Mouse (Mus musculus) layer of hippocampus, adult 9-11 months (tissue): ENCODE measurements around the gene Uxs1.
A peak's percentile ranks its signal among the peaks of the same experiment; 100 is the strongest.

Source experiments
- DNase-seq: peaks from one replicate; pipeline ENCODE4 v3.0.0; 2022

The Uxs1 gene

DNA sequence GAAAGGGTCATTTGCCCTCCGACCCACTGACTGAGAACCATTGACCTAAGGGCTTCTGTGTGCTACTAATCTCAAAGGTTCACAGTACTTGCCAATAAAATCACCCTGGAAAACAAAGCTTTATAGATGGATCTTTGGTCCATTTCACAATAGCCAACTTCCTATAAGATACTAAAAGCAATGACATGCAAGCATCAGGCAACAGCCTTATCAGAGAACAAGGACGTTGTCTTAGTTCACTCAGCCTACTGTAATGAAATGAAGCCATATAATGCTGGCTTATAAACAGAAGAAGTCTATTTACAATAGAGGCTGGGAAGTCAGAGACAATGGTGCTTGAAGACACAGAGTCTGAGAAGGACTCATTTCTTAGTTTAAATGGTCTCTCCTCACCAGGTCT lies 37.8 kb downstream of the Uxs1 start:
- DNase-seq, result no peak

- DNase-seq, result no peak
Measured at GRCm38 (mm10) chr1:43786711-43787110, 40.9 kb downstream of the Uxs1 start.

DNA sequence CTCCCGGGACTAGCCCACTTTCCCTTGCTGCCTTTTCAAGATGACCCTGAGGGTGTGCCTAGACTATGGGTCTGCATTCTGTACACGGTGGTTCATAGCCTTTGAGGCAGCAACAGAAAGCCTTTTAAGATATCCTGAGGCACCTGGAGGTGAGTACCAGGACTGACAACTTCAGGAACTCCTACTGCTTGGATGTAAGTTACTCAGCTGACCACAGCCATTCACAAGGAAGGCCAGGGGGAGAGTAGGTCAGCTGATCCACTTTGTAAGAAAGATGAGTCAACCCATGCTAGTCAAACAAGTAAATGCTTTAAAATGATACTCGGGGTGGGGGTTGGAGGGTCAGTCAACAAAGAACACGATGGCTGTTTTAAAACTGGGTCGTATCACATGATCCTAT lies 42.3 kb downstream of the Uxs1 start:
- no peak for DNase-seq

- no peak for DNase-seq
Measured at GRCm38 (mm10) chr1:43783186-43783585, 44.4 kb downstream of the Uxs1 start.

DNA sequence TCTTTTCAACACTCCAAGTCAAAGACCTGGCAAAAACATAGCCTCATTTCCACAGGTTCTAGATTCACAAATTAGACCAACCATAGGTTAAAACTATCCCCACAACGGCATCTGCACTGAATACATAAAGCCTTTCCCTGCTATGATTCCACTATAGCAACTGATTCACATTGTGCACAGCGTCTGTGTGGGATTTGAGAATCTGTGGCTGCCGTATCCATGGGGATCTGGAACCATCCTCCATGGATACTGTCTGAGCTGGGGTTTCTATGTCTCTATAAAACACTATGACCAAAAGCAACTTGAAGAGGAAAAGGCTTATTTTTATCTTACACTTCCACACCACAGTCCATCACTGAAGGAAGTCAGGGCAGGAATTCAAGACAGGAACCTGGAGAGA lies 44.9 kb downstream of the Uxs1 start:
- DNase-seq, result peak; percentile 63

DNA sequence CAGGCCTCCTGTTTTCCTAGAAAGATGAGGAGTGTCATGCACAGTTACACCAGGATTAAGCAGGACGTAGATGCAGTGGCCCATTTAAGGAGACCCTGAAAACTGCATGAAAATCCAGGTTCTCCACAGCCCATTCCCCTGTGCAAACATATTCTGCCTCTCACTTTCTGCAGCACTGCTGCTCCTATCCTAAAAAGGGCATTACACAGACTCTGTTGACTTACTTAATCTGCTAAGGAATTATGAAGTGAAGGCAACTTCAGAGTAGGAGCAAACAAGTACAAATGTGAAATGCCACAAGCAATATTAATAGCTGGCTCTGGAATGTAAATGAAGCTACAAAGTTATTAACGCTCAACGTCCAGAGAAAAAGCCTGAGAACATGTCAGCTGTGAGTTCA lies 45.9 kb downstream of the Uxs1 start:
- DNase-seq, result no peak

DNA sequence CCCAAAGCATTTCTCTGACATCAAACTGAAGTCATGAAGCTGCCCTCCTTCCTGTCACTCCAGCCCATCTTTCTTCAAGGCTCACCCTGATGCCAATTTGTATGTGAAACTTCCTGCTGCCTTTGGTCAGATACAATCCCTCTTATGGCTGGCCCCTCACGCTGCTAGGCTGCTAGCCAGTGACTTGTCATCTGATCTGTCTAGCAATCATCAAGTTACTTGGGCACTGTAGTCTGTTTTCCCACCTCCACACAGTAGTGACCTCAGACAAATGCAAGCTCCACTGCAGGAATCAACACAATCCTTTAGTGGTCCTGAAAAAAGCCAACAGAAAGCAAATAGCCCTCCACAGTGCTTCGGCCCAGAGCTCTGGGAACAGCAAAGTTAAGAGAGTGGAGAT lies 46.4 kb downstream of the Uxs1 start:
- DNase-seq, result no peak

- DNase-seq, result no peak
Measured at GRCm38 (mm10) chr1:43776106-43776505, 51.5 kb downstream of the Uxs1 start.

DNA sequence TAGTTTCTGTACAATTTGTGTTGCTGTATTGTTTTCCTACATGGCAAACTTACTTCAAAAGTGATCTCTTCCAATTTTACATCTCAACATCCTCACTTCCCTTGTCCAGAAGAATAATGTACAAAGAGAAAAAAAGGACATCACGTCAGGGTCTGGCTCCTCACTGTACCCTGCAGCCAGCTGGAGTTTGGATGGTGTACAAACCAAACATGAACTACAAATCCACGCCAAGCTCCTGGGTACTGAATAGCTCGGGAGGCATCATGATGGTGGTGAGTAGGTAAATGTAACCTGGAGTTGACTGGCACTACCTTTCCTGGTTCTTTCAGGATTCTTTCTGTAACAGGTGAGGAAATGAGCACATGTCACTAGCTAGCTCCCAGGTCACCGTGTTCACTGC lies 53.5 kb downstream of the Uxs1 start:
- no peak for DNase-seq

DNA sequence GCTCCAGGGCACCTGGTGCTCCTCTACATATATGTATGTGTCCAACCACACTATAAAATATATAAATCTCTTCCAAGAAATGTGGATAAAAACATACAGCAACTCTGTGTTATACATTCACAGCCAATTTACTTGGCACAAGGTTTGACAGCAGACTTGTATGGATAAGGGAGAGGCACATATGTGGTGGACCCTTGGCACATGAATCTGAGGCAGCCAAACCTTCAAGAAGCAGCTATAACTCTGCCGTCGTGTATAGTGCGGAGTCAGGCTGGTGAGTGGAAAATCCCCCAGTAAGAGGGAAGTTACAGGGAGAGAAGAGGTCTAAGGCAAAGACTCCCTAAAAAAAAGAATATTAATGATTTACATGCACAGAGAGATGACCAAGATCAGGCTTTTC lies 54.9 kb downstream of the Uxs1 start:
- DNase-seq, result no peak

DNA sequence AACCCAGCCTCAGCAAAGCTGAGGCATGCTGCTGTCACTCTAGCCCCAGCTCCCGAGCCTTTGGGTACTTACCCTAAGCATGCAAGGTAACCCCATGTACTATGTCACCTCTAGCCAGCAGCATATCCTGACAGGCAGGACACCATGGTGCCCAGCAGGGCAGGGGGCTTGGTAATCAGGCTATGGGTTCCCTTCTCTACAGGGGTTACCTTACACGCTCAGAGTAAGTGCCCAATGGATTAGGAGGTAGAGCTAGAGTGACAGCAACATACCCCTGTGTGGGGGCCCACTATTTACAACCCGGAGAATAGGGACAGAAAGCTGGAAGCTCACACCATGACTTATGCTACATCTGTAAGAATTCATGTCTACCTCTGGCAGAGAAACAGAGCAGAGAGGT lies 57.6 kb downstream of the Uxs1 start:
- DNase-seq, result no peak

DNA sequence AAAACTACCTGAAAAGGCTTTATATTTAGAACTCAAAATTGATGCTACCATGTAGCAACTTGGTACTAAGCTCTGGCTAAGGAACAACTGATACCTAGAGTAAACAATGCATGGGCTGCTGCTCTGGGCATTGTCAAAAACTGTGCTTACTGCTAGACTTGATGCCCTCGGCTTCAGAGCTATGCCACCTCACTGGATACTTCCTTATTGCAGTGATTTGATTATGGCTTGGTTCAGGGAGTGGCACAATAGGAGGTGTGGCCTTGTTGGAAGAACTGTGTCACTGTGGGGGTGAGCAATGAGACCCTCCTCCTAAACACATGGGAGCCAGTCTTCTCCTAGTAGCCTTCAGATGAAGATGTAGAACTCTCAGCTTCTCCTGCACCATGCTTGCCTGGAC lies 58.3 kb downstream of the Uxs1 start:
- DNase-seq, result no peak

DNA sequence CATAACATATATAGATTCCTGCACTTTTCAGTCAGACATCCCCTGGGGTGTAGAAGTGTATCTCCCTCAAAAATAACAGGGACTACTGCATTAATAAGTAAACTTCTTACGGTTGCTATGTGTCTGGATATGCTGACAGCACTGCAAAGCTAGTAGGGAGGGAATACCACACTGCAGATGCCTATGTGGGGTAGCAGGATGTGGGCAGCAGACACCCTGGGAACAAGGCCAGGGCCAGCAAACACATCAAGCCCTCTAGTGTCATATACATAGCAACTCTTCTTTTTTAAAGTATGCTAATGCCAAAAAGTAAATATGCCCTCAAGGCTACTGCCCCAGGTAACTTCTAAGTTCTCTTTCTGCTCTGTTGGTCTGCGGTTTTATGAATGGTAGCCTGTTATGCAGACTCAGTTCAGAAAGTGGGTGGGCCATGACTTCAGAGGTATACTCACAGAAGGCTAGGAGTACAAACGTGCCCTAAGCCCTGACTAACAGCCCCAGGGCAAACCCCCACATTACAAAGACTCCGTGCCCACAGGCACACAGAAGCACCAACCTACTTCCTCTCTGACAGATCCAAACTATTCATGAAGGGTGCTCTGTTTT lies 59.1 kb downstream of the Uxs1 start:
- no peak for DNase-seq

DNA sequence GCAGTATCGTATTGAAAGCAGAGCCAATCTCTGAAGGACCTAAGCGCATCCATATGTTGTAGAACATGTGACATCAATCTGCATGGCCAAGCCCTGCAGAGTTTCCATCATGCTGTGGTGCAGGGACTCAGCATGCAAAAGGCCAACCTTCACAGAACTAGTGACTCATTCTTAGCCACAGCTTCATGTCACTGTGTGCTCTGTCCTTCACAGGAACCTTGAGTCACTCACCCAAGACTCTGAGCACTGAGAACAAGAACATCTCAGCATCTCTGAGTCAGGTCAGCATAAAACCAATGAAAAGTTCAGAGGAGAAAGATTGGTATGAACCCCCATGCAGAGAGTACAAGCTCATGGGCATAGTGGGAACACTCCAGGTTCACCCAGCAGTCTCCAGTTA lies 61.3 kb downstream of the Uxs1 start:
- no peak for DNase-seq

- DNase-seq, result no peak
Measured at GRCm38 (mm10) chr1:43764481-43764880, 63.1 kb downstream of the Uxs1 start.

DNA sequence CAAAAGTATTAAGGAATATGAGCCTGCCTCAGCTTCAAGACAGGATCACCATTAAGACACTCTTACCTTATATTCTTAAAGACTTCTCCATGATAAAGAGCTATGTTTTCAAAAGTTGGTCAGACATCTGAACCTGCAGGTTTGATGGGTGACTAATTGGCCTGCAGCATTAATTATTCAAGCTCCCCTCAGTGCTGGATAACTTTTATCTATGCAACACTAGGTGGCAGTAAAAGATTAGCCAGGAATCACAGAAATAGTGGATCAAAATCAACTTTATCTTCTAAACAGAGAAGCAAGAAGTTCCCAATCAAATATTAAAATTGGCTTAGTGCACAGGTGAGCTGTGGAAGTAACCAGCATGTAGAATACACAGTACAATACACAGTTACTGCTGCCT lies 67.5 kb downstream of the Uxs1 start:
- DNase-seq, result no peak

DNA sequence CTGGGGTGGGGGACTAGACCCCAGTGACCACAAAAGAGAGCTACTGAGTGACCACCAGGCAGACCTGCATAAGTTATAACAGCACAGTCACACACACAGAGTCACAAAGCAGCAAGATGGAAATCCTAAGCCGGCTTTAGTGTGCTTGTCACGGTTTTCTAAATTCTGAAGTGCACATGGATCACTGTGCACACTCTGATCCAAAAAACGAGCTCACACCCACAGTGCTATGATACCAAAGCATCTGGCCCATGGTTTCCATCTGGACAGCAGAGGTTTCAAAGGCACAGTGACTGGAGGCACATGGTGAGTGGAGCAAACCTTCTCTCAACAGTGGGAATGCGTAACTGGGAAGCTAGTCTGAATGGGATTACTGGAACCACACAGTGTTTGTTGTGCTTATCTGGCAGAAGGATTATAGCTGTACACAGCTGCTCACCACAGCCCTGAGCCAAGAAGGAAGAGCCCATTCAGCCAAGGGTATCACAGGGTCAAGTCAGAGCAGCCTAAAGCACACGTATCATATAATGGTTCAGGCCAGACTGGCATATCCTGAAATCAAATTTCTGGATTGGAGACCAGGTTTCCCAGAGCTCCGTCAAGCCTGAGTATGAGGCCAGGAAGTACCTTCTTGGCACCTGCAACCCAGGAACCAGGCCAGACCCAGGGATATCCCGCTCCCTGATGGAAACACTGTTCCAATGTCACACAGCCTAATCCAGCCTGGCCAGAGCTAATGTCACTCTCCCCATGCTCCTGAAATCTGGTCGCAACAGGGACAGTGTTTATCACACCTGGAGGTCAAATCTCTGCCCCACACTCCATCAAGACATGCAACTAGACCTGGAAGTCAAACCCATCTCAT lies 72.9 kb downstream of the Uxs1 start:
- DNase-seq, result peak; percentile 59

- no peak for DNase-seq
Measured at GRCm38 (mm10) chr1:43738519-43738894, 89.1 kb downstream of the Uxs1 start.

DNA sequence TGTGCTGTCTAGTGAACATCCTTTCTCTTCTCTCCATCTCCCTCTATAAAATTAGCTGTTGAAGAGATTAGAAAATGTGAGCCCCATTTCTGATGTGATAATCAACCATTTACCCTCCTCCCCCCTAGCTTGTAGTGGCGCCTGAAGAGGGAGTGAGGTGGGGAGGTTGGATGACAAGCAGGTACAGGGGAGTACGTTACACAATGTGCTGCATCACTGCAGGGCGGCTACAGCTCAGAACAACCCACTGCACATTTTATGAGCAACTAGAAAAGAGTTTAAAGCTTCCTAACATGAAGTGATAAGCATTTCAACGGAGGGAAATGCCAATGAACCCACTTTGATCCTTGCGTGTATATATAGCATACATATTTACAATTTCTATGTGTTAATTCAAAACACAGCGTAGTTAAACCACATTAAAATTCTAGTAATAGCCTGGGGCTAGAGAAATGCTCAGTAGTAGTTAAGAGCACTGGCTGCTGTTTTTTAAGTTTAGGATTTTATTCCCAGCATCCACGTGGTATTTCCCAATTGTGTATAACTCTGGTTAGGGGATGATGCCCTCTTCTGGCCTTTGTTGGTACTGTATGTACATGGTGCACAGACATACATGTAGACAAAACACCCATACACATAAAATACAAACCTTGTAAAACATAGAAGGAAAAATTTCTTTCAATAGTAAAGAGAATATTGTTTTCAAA lies 89.6 kb downstream of the Uxs1 start:
- DNase-seq, result peak; percentile 25

DNA sequence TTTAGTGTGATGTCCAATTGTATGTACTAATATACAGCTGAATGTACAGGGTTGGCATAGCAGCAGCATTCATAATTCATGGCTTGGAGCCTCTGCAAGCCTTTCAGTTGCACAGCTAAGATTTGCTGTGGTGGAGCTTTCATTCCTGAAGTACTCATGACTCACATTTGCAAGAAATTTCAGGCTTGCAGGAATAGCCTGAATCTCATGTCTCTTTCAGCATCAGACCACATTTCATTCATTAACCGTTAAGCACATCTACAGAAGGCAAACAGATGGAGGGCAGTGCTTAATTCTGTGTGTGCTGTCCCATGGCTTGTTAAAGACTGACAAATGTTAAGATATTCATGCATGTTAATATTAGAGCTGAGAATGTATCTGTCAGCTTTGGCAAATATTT lies 94.9 kb downstream of the Uxs1 start:
- DNase-seq, result peak; percentile 61

GRCm38 (mm10) chr1:43732100-43732499 lies 95.5 kb downstream of the Uxs1 start:
- no peak for DNase-seq

GRCm38 (mm10) chr1:43730491-43730924 lies 97.1 kb downstream of the Uxs1 start, which contains the start of gene 1500015O10Rik:
TSS of gene 1500015O10Rik (plus strand) at chr1:43730602.
- peak; percentile 52 for DNase-seq

DNA sequence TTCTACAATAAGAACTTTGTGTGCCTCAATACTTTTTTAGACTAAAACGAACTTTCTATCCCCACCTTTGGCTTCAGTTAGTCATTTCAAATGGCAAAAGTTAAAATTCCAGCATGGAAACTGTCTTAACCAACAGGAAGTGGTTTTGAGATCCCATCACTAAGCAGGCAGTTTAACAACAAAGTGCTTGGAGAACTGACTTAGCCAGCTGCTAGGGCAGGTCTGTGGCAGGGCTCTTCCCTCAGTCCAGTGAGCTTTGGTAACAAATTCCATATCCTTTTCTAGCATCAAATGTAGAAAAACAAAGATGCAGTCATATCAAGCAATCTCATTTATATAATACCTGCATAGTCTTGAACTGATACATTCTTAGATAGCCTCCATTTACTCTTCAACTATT lies 105.1 kb downstream of the Uxs1 start:
- no peak for DNase-seq

DNA sequence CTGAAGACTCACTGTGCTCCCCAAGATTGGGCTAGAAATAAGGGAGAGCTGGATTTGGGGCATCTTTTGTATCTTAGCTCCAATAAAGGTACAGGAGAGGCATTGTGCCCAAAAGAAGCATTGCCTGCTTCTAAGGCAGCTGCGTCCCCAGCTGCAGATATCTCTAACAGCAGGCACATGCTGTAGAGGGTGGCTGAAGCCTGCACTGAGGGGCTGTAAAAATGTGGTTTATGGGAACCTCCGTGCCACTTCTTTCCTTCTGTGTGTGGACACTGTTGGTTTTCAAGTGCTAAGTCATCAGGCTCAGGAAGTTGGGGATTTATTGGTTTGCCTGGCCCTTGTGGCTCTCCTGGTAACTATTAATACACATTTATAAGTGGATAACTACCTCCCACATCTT lies 108.8 kb downstream of the Uxs1 start:
- DNase-seq, result no peak
